Mouse (Mus musculus) intestine, postnatal 0 days (tissue): ENCODE results near the gene Hunk. TPM values are rescaled to one million over a fixed set of nuclear protein-coding genes. Genes with fewer than 3 reads are reported as not detected.

ENCODE experiments used
- ATAC-seq: fragments of 200-750 bp; cut with Nextera tagmentation; 2 replicates; pipeline ENCODE4 v1.8.0; 2017; ENCODE audit warnings: mild to moderate bottlenecking, moderate TSS enrichment, moderate library complexity
- H3K27ac ChIP-seq: fragments of 300-500 bp; sonication (generic); 2 replicates; pipeline ENCODE4 v1.5.1; 2014; ENCODE audit warnings: mild to moderate bottlenecking, low read depth, low read length, moderate library complexity
- H3K27me3 ChIP-seq: fragments of 300-500 bp; sonication (generic); replicated peaks from 2 replicates; pipeline ENCODE4 v1.6.1; 2014; ENCODE audit warnings: low read length, mixed read lengths; ENCODE audit not compliant: control insufficient read depth, insufficient read depth
- H3K36me3 ChIP-seq: fragments of 300-500 bp; sonication (generic); 2 replicates; pipeline ENCODE4 v1.6.1; 2014; ENCODE audit warnings: mild to moderate bottlenecking, moderate library complexity; ENCODE audit not compliant: control insufficient read depth, insufficient read depth
- H3K4me1 ChIP-seq: fragments of 300-500 bp; sonication (generic); replicated peaks from 2 replicates; pipeline ENCODE4 v1.6.1; 2014; ENCODE audit warnings: antibody characterized with exemption, low read length, mixed read lengths; ENCODE audit not compliant: control insufficient read depth, insufficient read depth
- H3K4me2 ChIP-seq: fragments of 300-500 bp; sonication (generic); replicated peaks from 2 replicates; pipeline ENCODE4 v1.6.1; 2014; ENCODE audit warnings: low read depth, mild to moderate bottlenecking, moderate library complexity
- H3K4me3 ChIP-seq: fragments of 300-500 bp; sonication (generic); 2 replicates; pipeline ENCODE4 v1.5.1; 2014; ENCODE audit warnings: low read depth, low read length
- H3K9ac ChIP-seq: fragments of 300-500 bp; sonication (generic); 2 replicates; pipeline ENCODE4 v1.6.1; 2014; ENCODE audit warnings: mild to moderate bottlenecking, low read depth, low read length
- H3K9me3 ChIP-seq: fragments of 300-500 bp; sonication (generic); 2 replicates; pipeline ENCODE4 v1.6.1; 2016; ENCODE audit warnings: mixed run types; ENCODE audit not compliant: control insufficient read depth
- CTCF ChIP-seq: sonication (generic); IDR thresholded peaks from 2 replicates; pipeline ENCODE4 v1.5.1; 2016; ENCODE audit warnings: low read depth, mild to moderate bottlenecking, control low read depth, antibody characterized with exemption, moderate library complexity
- WGBS: fragments of 180-500 bp; shearing (Covaris S2); extraction: QIAGEN DNeasy Blood & Tissue Kit; methylation state at CpG from one replicate; pipeline ENCODE4 v1.1.7; 2014; 5-methylcytosine and 5-hydroxymethylcytosine counted together
- polyA plus RNA-seq: library from polyadenylated mRNA; unstranded; fragments of >200 nt; fragmentation: Nextera tagmentation; extraction: Ambion mirVana; gene quantifications from 2 replicates; pipeline ENCODE4 v1.2.1, GENCODE M21; 2015

The Hunk gene
- polyA plus RNA-seq, 1 experiment from 2014 or later = 2.0 TPM

DNA sequence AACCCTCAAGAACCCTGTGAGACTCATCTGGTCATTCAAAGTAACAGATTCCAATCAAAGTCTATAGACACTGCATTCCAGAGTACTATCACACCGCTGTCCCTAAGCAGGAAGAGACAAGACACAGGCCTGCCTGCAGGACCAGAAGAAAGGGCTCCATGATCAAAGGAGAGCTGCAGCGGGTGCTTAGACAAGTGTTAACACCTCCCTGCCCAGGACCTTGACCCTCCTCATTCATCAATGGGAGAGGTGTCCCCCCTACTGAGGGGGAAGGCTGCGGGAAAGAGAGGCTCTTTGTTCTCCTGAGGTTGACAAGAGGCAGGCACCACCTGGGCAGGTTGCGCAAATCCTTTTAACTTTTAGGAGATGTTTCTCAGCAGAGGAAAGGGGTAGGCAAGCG, 51.5 kb downstream of the Hunk start:
- H3K36me3 ChIP-seq = peaks cover 13% of the 10 kb centered on the region
- peak; percentile 53 for ATAC-seq
- H3K9me3 ChIP-seq = no peaks in the 10 kb centered on the region
- H3K4me3 ChIP-seq = no peak overlapping the region
- no peaks in the 10 kb centered on the region for H3K27me3 ChIP-seq
- TF ChIP-seq CTCF = no peak
- H3K27ac ChIP-seq = no peak overlapping the region
- H3K9ac ChIP-seq = no peak overlapping the region
- no peak overlapping the region for H3K4me2 ChIP-seq
- WGBS = 39% methylated on average over 5 of the region's 5 CpGs
- H3K4me1 ChIP-seq = no peaks in the 10 kb centered on the region

DNA sequence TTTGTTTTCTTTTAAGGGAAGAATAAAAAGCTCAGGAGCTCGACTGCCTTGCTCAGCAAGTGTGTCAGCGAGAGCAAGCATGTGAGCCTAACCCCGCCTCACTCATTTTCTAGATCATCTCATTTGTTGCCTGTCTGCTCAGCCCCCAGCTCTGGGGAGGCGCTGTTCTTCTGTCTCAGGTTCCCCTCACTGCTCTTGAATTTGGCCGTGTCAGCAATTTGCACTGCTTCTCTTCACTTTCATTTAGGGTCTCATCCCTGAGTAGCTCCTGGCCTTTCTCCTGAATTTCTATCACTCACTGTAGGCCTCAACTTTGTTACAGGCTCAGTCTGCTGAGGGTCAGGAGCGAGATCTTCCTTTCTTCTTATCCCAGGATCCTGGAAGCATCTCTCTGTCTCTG, 53.7 kb downstream of the Hunk start:
- Histone ChIP-seq H3K9me3 (no peaks in the 10 kb centered on the region), H3K9ac (no peak overlapping the region), H3K4me3 (no peak overlapping the region), H3K4me2 (no peak overlapping the region), H3K36me3 (0 out of 2 replicates have a peak, but pooled peaks cover 3% of the 10 kb centered on the region), H3K4me1 (no peaks in the 10 kb centered on the region), H3K27me3 (no peaks in the 10 kb centered on the region), H3K27ac (no peak overlapping the region)
- TF ChIP-seq CTCF = no peak
- 86% methylated on average over 6 of the region's 6 CpGs for WGBS
- ATAC-seq = no peak

DNA sequence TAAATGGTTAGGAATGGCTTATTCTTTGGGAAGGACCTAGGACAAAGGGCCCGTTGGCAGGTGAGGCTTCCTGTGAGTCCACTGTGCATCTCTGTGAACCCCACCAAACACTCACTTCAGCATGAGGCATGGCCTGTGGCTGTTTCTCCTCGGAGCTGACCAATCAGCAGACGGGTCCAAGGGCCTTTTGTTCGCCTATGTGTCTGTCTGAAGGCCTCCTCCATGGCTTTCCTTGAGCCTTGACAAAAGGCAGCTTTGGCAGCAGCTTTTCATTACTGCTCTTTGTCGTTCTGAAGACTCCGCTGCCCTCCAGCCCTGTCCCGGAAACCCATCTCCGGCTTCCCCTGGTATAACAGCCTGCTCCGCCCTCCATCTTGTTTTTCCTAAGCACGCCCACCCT, 54.8 kb downstream of the Hunk start:
- ATAC-seq = no peak
- Histone ChIP-seq H3K4me3 (no peak overlapping the region), H3K36me3 (0 out of 2 replicates have a peak, but pooled peaks cover 3% of the 10 kb centered on the region), H3K27ac (no peak overlapping the region), H3K9me3 (no peaks in the 10 kb centered on the region), H3K27me3 (no peaks in the 10 kb centered on the region), H3K4me1 (no peaks in the 10 kb centered on the region), H3K9ac (no peak overlapping the region), H3K4me2 (no peak overlapping the region)
- TF ChIP-seq CTCF = no peak
- 88% methylated on average over 10 of the region's 10 CpGs for WGBS

DNA sequence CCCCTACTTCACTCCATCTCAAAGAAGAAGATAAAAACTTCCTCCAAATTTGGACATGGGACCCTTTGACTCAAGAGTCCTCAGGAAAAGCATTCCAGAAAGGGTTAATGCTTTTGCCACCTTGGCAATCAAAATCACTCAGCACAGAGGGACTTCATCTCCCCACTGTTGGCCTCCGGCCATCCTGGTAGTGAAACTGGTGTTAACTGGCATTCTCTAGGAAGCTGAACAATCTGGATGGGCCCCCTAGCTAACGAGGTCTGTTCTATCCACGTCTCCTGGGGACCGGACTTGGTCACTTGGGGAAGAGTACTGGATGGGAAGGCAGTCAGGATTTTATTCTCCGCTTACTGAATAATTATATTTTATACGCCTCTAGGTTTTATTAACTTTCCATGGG, 57.2 kb downstream of the Hunk start:
- WGBS = 80% methylated on average over 6 of the region's 6 CpGs
- no peak for TF ChIP-seq CTCF
- no peaks in the 10 kb centered on the region for H3K4me1 ChIP-seq
- ATAC-seq = no peak
- no peak overlapping the region for H3K27ac ChIP-seq
- no peaks in the 10 kb centered on the region for H3K27me3 ChIP-seq
- H3K9me3 ChIP-seq = no peaks in the 10 kb centered on the region
- 0 out of 2 replicates have a peak, but pooled peaks cover 3% of the 10 kb centered on the region for H3K36me3 ChIP-seq
- no peak overlapping the region for H3K4me3 ChIP-seq
- no peak overlapping the region for H3K4me2 ChIP-seq
- H3K9ac ChIP-seq = no peak overlapping the region

DNA sequence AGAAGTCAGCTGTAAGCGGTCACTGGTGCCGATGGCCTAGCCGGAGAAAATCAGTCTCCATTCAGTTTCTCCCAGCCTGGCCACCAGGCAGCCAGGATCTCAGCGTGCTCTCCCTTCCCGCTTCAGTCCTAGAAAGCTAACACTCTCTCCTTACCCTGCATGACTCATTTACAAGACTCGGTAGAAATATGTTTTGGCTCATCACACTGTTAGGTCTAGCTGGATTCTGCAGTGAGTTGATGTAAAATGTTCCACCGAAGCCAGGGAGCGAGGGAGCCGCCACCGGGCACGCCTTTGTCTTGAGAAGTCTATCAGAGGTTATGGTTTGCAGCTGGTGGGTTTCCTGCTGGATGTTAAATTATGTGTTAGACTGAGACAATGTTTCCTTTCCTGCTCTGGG, 67.4 kb downstream of the Hunk start:
- Histone ChIP-seq H3K36me3 (no peaks in the 10 kb centered on the region), H3K9ac (no peak overlapping the region), H3K27ac (no peak overlapping the region; the same call in 1 of the 2 replicates), H3K27me3 (no peaks in the 10 kb centered on the region), H3K4me2 (no peak overlapping the region), H3K9me3 (no peaks in the 10 kb centered on the region), H3K4me3 (no peak overlapping the region), H3K4me1 (peaks cover 3% of the 10 kb centered on the region; the same call in 1 of the 2 replicates)
- peak; percentile 45; the same call in 1 of the 2 replicates for ATAC-seq
- TF ChIP-seq CTCF = peak; percentile 14
- 39% methylated on average over 11 of the region's 11 CpGs for WGBS

DNA sequence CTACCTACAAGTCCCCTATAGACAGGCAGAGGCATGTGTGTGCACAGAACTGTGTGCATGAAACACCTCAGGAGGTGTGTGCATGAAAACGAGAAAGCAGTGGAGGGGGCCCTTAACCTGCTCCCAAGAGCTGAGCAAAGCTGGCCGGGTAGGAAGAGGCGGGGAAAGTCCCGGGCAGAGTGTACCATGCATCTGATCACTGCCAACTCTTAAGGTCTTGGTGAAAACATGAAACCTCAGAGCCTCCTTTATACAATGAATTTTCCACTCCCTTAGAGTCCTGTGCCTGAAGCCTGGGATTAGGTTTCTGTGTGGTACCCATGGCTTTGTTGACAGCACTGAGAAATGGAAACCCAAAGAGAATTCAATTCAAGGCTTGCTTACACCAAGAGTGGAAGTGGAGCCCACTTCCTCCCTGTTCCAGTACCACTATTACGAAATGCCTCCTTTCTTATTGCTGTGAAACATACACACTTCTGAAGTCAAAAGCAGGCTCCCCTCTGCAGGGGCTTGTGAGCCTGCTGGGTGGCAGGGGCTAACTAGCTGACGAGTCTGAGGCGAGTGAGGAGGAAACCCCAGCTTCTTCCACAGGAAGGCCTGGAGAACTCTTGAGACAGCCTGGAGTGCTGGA, 70.8 kb downstream of the Hunk start:
- ATAC-seq = no peak
- Histone ChIP-seq H3K4me1 (no peaks in the 10 kb centered on the region; the same call in 1 of the 2 replicates), H3K4me2 (no peak overlapping the region), H3K4me3 (no peak overlapping the region), H3K36me3 (no peaks in the 10 kb centered on the region), H3K27ac (no peak overlapping the region), H3K9me3 (no peaks in the 10 kb centered on the region), H3K27me3 (no peaks in the 10 kb centered on the region), H3K9ac (no peak overlapping the region)
- 85% methylated on average over 7 of the region's 7 CpGs for WGBS
- no peak for TF ChIP-seq CTCF
